Mouse (Mus musculus) thymus, postnatal 36 days (tissue): Measurements from ENCODE around the gene Atp23.
A peak's percentile ranks its signal among the peaks of the same experiment; 100 is the strongest.
"Not testable (repeated sequence)": the region's sequence is repeated elsewhere in the genome, so short reads cannot be mapped to it uniquely, and the experiment has no call there.

ENCODE experiments used
- DNase-seq, 2 experiments: peaks; one replicate each; pipeline ENCODE4 v3.0.0; 2022; ENCODE audit warnings: mixed read lengths in 2 of 2

Atp23 gene

DNA sequence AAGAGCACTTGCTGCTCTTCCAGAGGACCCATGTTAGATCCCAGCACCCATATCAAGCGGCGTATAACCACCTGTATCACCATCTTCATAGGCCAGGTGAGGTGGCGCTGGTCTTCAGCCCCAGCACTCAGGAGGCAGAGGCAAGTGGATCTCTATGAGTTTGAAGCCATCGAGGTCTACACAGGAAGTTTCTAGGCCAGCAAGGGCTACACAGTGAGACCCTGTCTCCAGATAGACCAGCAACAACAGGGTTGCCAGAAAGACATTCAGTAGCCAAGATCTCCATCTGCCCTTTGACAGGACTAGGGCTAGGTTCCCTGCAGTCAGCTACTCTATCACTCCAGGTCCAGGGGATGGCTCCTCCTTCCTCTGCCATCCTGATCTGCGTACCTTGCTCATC is 5.7 kb upstream of the Atp23 start:
- DNase-seq = no peak

- DNase-seq = peak; percentile 84 to 89
Observed at GRCm38 (mm10) chr10:126905650-126906075, 4.5 kb upstream of the Atp23 start.

DNA sequence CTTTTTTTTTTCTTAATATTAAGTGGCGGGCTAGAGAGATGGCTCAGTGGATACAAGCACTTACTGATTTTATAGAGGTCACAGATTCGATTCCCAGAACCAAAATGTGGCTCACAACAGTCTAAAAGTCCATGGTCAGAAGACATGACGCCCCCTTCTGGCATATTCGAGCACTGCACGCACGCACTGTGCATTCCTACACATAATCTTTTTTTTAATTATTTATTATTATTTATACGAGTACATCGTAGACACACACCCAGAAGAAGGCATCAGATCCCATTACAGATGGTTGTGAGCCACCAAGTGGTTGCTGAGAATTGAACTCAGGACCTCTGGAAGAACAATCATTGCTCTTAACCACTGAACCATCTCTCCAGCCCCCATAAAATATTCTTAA is 3.9 kb upstream of the Atp23 start:
- no peak for DNase-seq

GRCm38 (mm10) chr10:126904221-126904620 is 3.1 kb upstream of the Atp23 start:
- DNase-seq = peak in 1 of 2 experiments; percentile 39

DNA sequence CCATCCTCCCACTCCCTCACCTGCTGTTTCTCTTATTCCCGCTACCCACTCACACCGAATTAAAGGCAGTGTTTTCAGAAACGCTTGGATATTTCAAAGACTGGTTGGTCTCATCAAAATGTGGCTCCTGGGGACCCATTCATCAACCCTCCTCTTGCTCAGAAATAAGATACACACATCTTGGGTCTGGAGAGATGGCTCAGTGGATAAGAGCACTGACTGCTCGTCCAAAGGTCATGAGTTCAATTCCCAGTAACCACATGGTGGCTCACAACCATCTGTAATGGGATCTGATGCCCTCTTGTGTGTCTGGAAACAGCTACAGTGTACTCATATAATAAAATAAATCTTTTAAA is 311 bp upstream of the Atp23 start:
- no peak for DNase-seq

GRCm38 (mm10) chr10:126895891-126896290 is 5.3 kb downstream of the Atp23 start:
- DNase-seq = no peak

GRCm38 (mm10) chr10:126894061-126894460 is 7.1 kb downstream of the Atp23 start:
- DNase-seq = no peak

GRCm38 (mm10) chr10:126893145-126893544 is 8.0 kb downstream of the Atp23 start:
- DNase-seq = no peak

GRCm38 (mm10) chr10:126873755-126874154 is 27.4 kb downstream of the Atp23 start:
- no peak for DNase-seq

GRCm38 (mm10) chr10:126872256-126872655 is 28.9 kb downstream of the Atp23 start:
- no peak for DNase-seq

GRCm38 (mm10) chr10:126869372-126870318 is 31.5 kb downstream of the Atp23 start:
- DNase-seq = peak; percentile 40 to 61

- DNase-seq = no peak
Observed at GRCm38 (mm10) chr10:126865284-126865683, 35.9 kb downstream of the Atp23 start.

GRCm38 (mm10) chr10:126862193-126862592 is 39.0 kb downstream of the Atp23 start:
- DNase-seq = no peak

DNA sequence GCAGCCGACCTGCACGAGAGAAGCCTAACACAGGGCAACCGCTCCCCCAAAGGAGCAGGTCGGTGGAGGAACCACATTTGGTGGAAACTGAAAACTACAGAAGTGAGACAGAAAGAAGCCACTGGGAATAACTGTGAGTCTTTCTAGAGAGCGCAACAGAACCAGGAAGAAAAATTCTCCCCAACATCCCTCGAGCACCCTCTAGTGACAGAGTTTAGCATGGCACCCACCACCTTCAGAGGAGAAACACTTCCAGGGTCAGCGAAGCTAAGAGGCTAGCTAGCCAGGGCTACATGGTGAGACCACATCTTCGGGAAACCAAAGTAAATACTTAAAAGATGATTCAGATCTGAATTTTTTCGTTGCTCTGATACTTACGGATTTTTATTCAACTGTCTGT is 47.9 kb downstream of the Atp23 start:
- peak in 1 of 2 experiments; percentile 6 for DNase-seq

DNA sequence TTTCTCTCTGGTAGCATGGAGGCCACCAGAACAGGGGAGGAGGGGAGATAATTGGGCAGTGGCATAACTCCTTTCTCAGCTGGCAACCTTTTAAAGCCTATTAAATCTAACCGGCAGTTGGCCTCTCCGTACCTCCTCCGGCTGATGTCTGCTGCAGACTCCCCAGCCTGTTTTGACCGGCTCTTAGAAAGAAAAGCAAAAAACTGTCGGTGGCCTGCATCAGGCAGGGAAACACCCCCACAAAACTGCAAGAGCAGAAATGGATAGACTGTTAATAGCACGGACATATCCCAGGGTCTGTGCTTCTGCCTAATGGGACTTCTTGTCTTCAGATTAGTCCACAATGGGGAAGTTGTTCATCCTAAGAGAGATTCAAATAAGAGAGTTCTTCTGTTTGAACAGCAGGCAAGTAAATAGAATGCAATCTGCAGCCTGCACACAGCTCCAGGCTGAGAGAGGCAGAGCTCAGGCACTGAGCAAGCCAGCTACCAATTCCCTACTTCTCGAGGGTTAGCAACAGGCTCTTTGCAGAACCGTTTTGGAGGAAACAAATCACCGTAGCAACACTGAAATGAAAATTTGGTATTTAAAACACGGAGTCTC is 55.7 kb downstream of the Atp23 start:
- DNase-seq = no peak

DNA sequence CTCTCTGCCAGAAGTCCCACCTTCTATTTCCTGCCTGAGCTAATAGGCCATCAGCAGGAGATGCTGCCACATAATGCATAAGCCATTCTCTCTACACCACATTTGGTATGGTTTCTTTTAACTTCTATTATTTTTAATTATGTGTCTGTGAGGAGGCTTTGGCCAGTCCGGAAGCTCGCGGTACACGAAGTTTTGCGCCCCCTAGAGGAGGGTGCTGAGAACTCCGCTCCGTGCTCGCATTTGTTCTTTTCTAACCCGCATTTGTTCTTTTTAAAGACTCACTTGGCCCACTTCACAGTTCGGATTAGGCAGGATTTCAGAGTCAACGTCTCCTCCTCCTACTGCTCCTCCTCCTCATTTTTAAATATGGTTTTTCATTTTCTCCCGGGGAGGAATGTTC is 56.5 kb downstream of the Atp23 start:
- DNase-seq = no peak

GRCm38 (mm10) chr10:126840266-126840665 is 60.9 kb downstream of the Atp23 start:
- DNase-seq = no peak

- DNase-seq = no peak
Observed at GRCm38 (mm10) chr10:126833006-126833405, 68.1 kb downstream of the Atp23 start.

- DNase-seq = no peak
Observed at GRCm38 (mm10) chr10:126831329-126831728, 69.8 kb downstream of the Atp23 start.

GRCm38 (mm10) chr10:126828618-126829017 is 72.5 kb downstream of the Atp23 start:
- no peak for DNase-seq

GRCm38 (mm10) chr10:126827941-126828593 is 73.1 kb downstream of the Atp23 start:
- no peak for DNase-seq

DNA sequence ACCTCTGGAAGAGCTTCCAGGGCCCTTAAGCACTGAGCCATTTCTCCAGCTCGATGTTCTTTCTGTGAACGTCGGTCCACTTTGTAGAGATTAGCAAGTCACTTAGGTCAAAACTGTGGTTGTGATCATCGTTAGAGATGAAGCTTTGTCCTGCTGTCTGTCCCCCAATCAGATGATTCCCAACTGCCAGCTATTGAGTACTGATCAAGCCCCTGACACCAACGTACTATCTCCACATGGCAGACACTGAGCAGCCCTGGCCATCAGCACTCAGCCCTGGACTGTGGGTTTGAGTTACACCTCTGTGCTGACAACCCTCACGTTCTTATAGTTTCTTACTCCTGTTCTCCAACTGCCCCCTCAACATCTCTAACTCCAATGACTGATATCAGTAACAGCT is 74.2 kb downstream of the Atp23 start:
- no peak for DNase-seq

DNA sequence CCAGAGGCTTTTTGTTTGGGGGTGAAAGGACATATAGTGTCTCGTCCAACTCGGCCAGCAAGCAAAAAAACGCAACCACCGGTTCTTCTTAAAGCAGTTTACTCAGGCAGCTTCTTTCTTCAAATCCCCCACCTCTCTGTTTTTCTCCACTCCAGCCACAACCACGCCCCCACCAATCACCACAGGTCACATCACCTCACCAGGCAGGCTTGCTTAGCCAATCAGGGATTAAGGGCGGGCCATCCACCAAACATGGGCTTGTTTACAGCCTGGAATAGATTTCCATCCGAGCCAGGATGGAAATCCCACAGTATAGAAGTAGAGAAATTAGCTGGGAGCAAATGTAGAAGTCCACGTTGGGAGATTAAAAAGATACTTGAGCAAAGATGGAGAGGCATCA is 74.9 kb downstream of the Atp23 start:
- not testable (repeated sequence) for DNase-seq

DNA sequence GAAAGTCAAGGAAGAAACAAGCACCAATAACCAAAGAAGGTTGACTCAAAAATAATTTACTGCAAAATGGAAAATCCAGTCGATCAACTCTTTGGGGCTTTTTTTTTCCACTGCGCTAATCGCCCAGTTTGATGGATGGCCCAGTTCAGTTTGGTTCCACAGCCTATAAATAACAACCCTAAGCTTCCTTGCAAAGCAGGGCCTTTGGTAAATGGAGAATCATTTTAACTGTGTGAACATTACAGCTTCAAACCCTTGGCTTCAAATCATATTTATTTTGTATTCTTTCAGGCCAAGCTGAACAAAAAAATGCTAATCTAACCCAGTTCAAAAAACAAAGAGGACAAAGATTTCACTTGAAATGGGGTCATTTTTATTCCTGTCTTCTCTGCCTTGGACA is 78.7 kb downstream of the Atp23 start:
- DNase-seq = no peak
